Mouse (Mus musculus): ENCODE measurements around the gene Rad9a. TPM values are rescaled to one million over a fixed set of nuclear protein-coding genes. Genes with fewer than 3 reads are reported as not detected.
"Not testable (repeated sequence)": the region's sequence is repeated elsewhere in the genome, so short reads cannot be mapped to it uniquely, and the experiment has no call there.

Rad9a gene
- polyA plus RNA-seq (2012; ENCODE audit: insufficient read depth, low replicate concordance): 22.1 and 24.3 TPM in 2 replicates

DNA sequence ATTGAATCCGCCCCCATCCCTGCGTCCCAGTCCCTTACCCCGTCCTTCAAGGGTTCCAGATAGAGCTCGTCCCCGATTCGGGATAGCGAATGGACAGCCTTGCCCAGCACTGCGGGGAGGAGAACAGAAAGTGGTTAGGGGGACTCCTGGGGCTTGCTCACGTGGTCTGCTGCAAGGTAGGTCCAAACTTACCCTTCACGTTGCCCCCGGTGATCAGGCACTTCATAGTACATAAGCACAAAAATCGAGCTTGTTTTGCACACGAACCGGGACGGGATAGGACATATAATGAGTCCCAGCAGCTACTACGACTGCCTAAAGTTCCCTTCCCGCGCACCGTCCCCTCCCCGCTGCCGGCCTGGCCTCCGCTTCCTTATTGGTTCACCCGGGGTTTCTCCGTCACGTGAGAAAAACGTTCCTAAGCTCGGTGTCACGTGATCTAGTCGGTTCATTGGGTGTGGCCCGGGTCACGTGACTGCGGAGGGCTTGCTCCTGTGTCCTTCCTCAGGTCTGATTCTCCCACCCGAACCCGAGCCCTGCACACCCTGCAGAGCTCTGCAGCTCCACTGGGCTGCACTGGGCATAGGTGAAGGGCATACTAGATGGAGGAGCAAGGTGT lies at the start of gene Rad9a:
Rad9a (minus strand) TSS at position 372 of the 619 bp plus-strand sequence.
- Histone ChIP-seq H3K9me3 (no peaks in the 10 kb centered on the region), H3K27me3 (replicated peaks) (peaks cover 17% of the 10 kb centered on the region), H3K36me3 (replicated peaks; ENCODE audit: low read length) (peaks cover 44% of the 10 kb centered on the region), H3K4me1 (peaks cover 79% of the 10 kb centered on the region), H3K4me3 (replicated peaks) (peak within 1 kb of the TSS; percentile 98)
- TF ChIP-seq GATA1 (IDR thresholded peaks at IDR 0.05; ENCODE audit: borderline replicate concordance, low read length): no peak
- no peak for TF ChIP-seq FLI1 (IDR thresholded peaks at IDR 0.05; ENCODE audit: low read length)

GRCm38 (mm10) chr19:4248683-4249082 lies 47.2 kb upstream of the Rad9a start:
- not testable (repeated sequence) for H3K4me3 ChIP-seq (replicated peaks); H3K27me3 ChIP-seq (replicated peaks); H3K9me3 ChIP-seq; H3K36me3 ChIP-seq (replicated peaks; ENCODE audit: low read length)
- H3K4me1 ChIP-seq: peaks cover 21% of the 10 kb centered on the region

GRCm38 (mm10) chr19:4247010-4247409 lies 45.5 kb upstream of the Rad9a start:
- no peaks in the 10 kb centered on the region for H3K27me3 ChIP-seq (replicated peaks)
- H3K4me1 ChIP-seq: peaks cover 17% of the 10 kb centered on the region
- no peaks in the 10 kb centered on the region for H3K36me3 ChIP-seq (replicated peaks; ENCODE audit: low read length)
- TF ChIP-seq FLI1 (IDR thresholded peaks at IDR 0.05; ENCODE audit: low read length) (no peak), GATA1 (IDR thresholded peaks at IDR 0.05; ENCODE audit: borderline replicate concordance, low read length) (no peak)
- H3K9me3 ChIP-seq: no peaks in the 10 kb centered on the region
- H3K4me3 ChIP-seq (replicated peaks): no peak overlapping the region

- Histone ChIP-seq H3K4me3 (replicated peaks) (no peak overlapping the region), H3K9me3 (no peaks in the 10 kb centered on the region), H3K4me1 (peaks cover 18% of the 10 kb centered on the region), H3K36me3 (replicated peaks; ENCODE audit: low read length) (no peaks in the 10 kb centered on the region), H3K27me3 (replicated peaks) (peaks cover 11% of the 10 kb centered on the region)
- TF ChIP-seq GATA1 (IDR thresholded peaks at IDR 0.05; ENCODE audit: borderline replicate concordance, low read length): no peak
- TF ChIP-seq FLI1 (IDR thresholded peaks at IDR 0.05; ENCODE audit: low read length): no peak
Observed at GRCm38 (mm10) chr19:4244775-4245174, 43.3 kb upstream of the Rad9a start.

GRCm38 (mm10) chr19:4242416-4242815 lies 41.0 kb upstream of the Rad9a start:
- peaks cover 8% of the 10 kb centered on the region; the same call in 1 of the 2 replicates for H3K4me1 ChIP-seq
- H3K36me3 ChIP-seq (replicated peaks; ENCODE audit: low read length): no peaks in the 10 kb centered on the region
- no peak for TF ChIP-seq GATA1 (IDR thresholded peaks at IDR 0.05; ENCODE audit: borderline replicate concordance, low read length)
- no peak for TF ChIP-seq FLI1 (IDR thresholded peaks at IDR 0.05; ENCODE audit: low read length)
- H3K4me3 ChIP-seq (replicated peaks): no peak overlapping the region
- peaks cover 2% of the 10 kb centered on the region; the same call in 1 of the 2 replicates for H3K9me3 ChIP-seq
- H3K27me3 ChIP-seq (replicated peaks): peaks cover 18% of the 10 kb centered on the region

- H3K36me3 ChIP-seq (replicated peaks; ENCODE audit: low read length): no peaks in the 10 kb centered on the region
- H3K4me1 ChIP-seq: peaks cover 8% of the 10 kb centered on the region; the same call in 1 of the 2 replicates
- no peak overlapping the region for H3K4me3 ChIP-seq (replicated peaks)
- H3K9me3 ChIP-seq: peaks cover 4% of the 10 kb centered on the region; the same call in 1 of the 2 replicates
- H3K27me3 ChIP-seq (replicated peaks): peaks cover 18% of the 10 kb centered on the region
- TF ChIP-seq FLI1 (IDR thresholded peaks at IDR 0.05; ENCODE audit: low read length): no peak
- no peak for TF ChIP-seq GATA1 (IDR thresholded peaks at IDR 0.05; ENCODE audit: borderline replicate concordance, low read length)
Observed at GRCm38 (mm10) chr19:4240247-4240668, 38.8 kb upstream of the Rad9a start.

DNA sequence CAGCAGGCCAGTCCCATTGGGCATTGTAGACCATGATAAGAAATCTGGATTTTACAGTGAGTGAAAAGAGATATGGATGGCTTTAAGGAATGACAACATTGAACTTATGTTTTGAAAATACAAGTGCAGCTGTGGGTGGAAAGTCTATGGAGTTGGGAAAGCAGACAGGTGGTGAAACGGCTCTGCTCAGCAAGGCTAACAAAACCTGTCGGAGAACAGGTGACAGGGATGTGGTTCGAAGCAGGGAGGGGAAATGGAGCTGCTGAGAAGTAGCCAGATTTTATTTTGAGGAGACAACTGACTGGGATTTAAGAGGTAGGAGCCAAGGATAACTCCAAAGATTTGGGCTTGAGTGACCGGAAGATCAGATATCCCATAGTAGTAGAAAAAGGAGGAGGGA lies 33.1 kb upstream of the Rad9a start:
- Histone ChIP-seq H3K36me3 (replicated peaks; ENCODE audit: low read length) (peaks cover 10% of the 10 kb centered on the region), H3K9me3 (peaks cover 4% of the 10 kb centered on the region; the same call in 1 of the 2 replicates), H3K27me3 (replicated peaks) (peaks cover 5% of the 10 kb centered on the region), H3K4me3 (replicated peaks) (no peak overlapping the region), H3K4me1 (peaks cover 44% of the 10 kb centered on the region)
- TF ChIP-seq FLI1 (IDR thresholded peaks at IDR 0.05; ENCODE audit: low read length) (no peak), GATA1 (IDR thresholded peaks at IDR 0.05; ENCODE audit: borderline replicate concordance, low read length) (no peak)

DNA sequence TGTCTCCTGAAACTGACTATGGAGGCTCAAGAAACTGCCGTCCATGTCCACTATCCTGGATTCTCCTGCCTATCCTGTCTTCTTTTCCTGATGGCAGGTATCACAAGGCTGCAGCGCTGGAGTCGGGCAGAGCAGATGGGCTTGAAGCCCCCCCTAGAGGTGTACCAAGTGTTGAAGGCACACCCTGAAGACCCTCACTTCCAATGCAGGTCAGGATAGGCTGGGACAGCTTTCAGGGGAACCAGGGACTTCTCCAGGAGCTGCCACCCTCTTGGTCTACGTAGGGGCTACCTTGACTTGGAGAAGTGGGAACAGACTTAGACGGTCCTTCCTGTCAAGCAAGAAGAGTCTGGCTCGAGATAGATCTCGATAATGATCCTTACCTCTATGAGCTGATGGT lies 31.2 kb upstream of the Rad9a start:
- Histone ChIP-seq H3K27me3 (replicated peaks) (peaks cover 5% of the 10 kb centered on the region), H3K4me1 (peaks cover 62% of the 10 kb centered on the region), H3K9me3 (peaks cover 4% of the 10 kb centered on the region; the same call in 1 of the 2 replicates), H3K4me3 (replicated peaks) (peak overlapping the region; percentile 95), H3K36me3 (replicated peaks; ENCODE audit: low read length) (peaks cover 10% of the 10 kb centered on the region)
- TF ChIP-seq FLI1 (IDR thresholded peaks at IDR 0.05; ENCODE audit: low read length) (no peak), GATA1 (IDR thresholded peaks at IDR 0.05; ENCODE audit: borderline replicate concordance, low read length) (no peak)

GRCm38 (mm10) chr19:4232186-4232572 lies 30.7 kb upstream of the Rad9a start:
- peaks cover 67% of the 10 kb centered on the region for H3K4me1 ChIP-seq

GRCm38 (mm10) chr19:4231253-4232185 lies 30.1 kb upstream of the Rad9a start, which contains the start of gene Pold4:
Gene Pold4, plus strand, starts transcription at chr19:4231899.
- Histone ChIP-seq H3K4me3 (replicated peaks) (peak within 1 kb of the TSS; percentile 95), H3K36me3 (replicated peaks; ENCODE audit: low read length) (peaks cover 10% of the 10 kb centered on the region), H3K9me3 (no peaks in the 10 kb centered on the region), H3K27me3 (replicated peaks) (peaks cover 15% of the 10 kb centered on the region), H3K4me1 (peaks cover 74% of the 10 kb centered on the region)
- no peak for TF ChIP-seq GATA1 (IDR thresholded peaks at IDR 0.05; ENCODE audit: borderline replicate concordance, low read length)
- TF ChIP-seq FLI1 (IDR thresholded peaks at IDR 0.05; ENCODE audit: low read length): no peak

More at GRCm38 (mm10) chr19:4232186-4232572, 30.7 kb upstream of the Rad9a start:
- Histone ChIP-seq H3K27me3 (replicated peaks) (peaks cover 8% of the 10 kb centered on the region), H3K36me3 (replicated peaks; ENCODE audit: low read length) (peaks cover 10% of the 10 kb centered on the region), H3K4me3 (replicated peaks) (peak overlapping the region; percentile 95), H3K9me3 (no peaks in the 10 kb centered on the region)
- TF ChIP-seq GATA1 (IDR thresholded peaks at IDR 0.05; ENCODE audit: borderline replicate concordance, low read length) (no peak), FLI1 (IDR thresholded peaks at IDR 0.05; ENCODE audit: low read length) (no peak)

Data from megakaryocyte, embryonic 14.5 days (primary cell).